Mouse (Mus musculus): Measurements from ENCODE around the gene Cubn. TPM values are rescaled to one million over a fixed set of nuclear protein-coding genes. Genes with fewer than 3 reads are reported as not detected.

The Cubn gene
- total RNA-seq (2015) (0.02 TPM in 1 of 2 replicates, not detected in the other), total RNA-seq (2017) (not detected in 2 replicates)

DNA sequence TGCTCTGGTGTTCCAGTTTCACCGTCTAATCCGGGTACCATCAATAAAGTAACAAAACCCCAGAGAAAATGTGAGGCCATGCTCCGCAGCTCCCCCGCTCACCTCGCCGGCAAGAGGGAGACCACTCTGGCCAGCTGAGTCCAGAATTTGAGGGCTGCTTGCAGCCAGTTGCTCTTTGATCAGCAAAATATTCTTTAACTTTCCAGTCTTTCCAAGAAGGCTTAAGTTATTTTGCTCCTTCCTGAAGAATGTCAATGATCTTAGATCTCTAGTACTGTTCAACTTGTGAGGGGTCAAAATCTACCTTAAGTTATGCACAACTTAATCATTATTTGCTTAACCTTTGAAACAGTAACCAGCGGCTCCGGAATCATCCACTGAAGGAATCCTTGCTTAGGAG, at the start of gene Cubn:
TSS of gene Cubn (minus strand) at position 80 of the 400 bp plus-strand sequence.
- ATAC-seq (ENCODE audit: poor library complexity, severe bottlenecking): no peak

DNA sequence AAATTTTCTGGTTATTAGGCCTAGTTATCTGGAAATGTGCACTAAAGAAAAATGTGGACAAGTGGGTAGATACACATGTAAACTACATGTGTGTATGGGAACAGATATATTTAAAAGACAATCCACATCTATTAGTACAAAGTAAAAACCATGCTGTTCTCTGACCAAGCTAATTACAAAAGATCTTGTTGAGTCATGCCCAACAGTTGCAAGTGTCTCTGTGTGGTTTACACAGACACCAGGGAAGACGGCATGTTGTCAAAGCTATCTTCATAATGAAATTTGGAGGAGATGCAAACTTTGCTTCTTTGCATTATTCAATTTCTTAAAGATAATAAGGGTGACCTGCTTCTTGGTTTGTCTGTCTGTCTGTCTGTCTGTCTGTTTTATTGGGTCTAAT, 48.2 kb upstream of the Cubn start:
- no peak for ATAC-seq (ENCODE audit: poor library complexity, severe bottlenecking)

DNA sequence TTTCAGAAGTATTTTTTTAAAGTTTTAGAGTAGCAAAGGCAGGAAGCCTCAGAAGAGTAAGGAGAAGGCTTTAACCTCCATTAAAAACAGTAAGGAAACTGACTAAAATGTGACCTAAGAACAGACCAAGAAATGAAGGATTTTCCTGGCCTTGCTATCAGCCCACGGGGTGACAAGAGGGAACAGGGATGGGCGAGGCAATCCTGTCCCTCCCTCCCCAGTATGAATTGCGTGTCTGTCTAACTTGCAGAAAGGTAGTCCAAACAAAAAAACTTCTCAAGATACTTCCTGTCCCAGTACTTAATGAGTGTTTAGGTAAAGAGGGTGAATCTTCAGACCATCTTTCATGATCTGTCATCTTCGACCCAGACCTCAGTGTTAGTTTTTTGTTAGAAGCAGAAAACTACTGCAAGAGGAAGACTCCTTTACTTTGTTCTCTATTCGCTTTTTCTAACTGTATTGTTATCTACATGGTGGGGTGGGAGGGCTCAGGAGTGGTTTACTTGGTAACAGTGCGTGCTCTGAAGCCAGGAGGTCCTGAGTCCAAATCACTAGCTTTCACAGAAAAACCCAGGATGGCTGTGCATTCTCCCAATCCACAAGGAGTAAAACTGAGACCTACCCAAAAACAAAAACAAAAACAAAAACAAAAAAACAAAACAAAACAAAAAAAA, 47.2 kb upstream of the Cubn start:
- ATAC-seq (ENCODE audit: poor library complexity, severe bottlenecking): peak; percentile 31; the same call in 1 of the 2 replicates

DNA sequence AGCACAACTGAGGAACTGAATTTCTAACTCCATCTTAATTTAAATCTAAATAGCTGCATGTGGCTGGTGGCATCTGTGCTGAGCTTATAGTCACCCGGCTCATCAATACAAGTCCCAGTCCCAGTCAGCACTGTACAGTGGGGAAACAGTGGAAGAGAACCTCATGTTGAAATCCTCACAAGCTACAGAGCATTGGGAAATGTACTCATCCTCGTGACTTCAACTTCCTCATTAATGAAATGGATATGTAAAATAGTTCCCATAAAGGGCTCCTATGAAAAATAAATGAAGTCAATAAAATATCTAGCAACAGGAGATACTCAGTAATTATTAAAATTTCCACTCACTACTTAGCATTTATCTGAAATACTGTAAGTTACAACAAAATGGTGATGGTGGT, 46.6 kb upstream of the Cubn start:
- peak; percentile 90 for ATAC-seq (ENCODE audit: poor library complexity, severe bottlenecking)

DNA sequence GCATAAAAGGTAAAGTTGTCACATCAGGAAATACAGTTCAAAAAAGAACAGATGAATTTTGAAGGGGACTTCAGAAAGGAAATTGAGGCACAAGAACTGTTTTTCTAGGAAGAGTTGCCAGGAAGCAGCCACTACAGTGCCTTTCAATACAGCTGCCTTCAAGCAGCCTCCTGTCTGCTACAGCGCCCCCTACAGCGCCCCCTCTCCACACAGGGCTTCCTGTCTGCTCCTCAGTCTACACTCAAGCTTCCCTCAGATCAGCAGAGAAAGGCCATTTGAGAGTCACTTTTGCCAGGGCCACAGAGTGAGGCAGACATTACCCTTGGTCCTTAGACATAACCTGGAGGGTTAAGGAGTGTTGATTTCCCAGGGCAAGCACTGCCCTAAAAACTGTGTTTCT, 46.1 kb upstream of the Cubn start:
- ATAC-seq (ENCODE audit: poor library complexity, severe bottlenecking): peak; percentile 67

DNA sequence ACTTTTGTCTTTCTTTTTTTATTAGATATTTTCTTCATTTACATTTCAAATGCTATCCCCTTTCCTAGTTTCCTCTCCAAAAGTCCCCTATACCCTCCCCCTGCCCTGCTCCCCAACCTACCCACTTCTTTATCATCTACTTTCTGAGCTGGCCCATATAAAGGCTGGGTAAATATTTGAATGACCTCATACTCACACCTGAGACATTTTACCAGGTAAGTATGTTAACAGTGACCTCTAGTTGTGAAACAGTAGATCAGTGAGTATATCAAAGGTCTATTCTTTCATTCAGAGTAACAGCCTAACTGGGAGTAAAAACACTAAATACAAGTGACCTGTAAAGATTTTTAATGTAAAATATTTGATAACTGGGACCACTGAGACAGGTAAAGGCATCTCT, 45.1 kb upstream of the Cubn start:
- ATAC-seq (ENCODE audit: poor library complexity, severe bottlenecking): no peak

DNA sequence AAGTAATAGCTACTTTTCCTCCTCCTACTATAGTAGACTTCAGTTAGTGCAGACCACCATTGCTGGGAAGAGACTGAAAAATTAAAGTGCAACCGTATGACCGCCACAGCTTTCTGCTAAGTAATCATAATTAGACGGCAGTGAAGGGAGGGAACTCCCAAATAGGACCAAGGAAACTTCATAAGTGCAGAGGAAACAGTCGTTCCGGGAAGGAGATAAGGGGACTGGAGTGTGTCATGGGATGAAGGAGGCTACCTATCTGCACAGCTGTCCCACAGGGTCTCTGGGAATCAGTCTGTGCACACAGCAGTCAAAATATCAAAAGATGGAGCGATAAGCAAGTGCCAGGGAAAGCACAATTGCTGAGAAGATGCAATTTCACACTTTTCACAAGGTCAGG, 39.0 kb upstream of the Cubn start:
- no peak for ATAC-seq (ENCODE audit: poor library complexity, severe bottlenecking)

DNA sequence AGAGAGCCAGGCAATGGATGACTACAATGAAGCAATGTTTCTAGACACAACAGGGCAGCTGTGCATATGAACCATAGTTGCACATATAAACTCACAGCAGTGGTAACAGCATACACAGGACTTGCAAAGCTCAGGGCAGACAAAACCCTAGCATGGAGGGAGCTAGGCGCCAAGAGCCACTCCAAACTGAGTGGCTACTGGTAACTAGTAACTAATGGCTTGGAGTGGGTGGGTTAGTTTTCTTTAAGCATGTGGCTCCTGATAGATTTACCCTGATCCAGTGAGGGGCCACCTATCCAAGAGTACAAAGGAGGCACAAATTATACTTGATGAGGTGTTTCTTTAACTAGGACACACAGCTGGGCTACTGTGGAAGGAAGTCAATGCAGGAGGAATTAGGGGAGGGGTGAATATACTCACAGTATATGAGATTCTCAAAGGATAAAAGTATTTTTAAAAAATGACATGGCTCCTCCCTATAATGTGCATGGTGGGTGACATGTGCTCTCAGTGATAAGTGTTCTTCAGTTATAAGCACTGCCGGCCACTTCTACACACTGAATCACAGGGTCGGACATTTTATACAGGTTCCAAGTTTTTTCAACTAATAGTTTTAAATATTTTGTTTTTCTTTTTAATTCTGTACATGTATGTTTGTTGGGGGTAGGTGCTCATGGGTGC, 37.8 kb upstream of the Cubn start:
- no peak for ATAC-seq (ENCODE audit: poor library complexity, severe bottlenecking)

DNA sequence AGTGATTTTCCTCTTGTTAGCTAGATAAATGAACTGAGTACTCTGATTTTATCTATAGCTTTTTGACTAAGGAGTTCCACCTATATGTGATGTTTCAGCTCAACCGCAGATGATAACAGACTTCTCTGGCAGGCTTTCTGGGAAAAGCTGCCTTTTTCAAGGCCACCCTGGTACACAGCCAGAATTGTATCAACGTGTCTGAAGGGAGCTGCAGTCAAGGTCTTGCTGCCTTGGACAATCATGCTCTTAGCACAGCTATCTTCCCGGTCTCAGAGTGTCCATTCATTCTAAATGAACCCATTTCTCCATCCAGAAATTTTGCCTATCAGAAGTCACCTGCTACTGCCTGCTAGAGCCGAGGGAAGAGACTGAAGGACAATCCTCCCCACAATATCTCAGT, 35.9 kb upstream of the Cubn start:
- ATAC-seq (ENCODE audit: poor library complexity, severe bottlenecking): no peak

DNA sequence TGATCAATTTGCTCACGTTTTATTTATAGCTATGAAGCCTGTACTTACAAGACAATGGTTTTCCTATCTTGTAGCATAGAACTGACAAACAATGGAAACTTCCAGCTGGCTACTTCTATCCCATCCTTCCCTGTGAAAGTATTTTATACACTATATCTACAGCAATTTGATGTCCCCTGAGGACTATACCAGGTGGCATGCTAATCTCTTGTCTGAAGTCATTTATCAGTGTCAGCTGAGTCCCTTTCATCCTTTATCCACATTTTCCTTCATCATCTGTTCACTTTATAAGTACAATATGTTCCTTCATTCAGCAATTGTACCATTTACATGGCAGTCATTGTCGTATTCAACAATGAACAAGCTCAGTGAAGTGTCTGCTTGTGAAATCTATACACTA, 35.5 kb upstream of the Cubn start:
- no peak for ATAC-seq (ENCODE audit: poor library complexity, severe bottlenecking)

DNA sequence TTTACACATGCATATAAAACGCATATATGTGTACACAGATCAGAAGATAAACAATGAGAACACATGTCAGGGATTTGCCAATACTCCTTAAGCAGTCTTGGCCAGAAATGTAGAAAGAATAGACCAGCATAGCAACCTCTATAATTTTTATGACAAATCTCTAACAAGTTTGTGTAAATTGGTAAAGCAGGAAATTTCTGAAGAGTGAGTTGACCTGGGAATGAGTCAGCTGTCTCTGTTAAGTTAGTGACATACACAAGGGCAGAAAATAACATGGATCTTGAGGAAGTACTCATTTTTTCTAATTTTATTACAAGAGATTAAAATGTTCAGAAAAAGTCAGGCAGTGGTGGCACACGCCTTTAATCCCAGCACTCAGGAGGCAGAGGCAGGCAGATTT, 34.6 kb upstream of the Cubn start:
- no peak for ATAC-seq (ENCODE audit: poor library complexity, severe bottlenecking)

DNA sequence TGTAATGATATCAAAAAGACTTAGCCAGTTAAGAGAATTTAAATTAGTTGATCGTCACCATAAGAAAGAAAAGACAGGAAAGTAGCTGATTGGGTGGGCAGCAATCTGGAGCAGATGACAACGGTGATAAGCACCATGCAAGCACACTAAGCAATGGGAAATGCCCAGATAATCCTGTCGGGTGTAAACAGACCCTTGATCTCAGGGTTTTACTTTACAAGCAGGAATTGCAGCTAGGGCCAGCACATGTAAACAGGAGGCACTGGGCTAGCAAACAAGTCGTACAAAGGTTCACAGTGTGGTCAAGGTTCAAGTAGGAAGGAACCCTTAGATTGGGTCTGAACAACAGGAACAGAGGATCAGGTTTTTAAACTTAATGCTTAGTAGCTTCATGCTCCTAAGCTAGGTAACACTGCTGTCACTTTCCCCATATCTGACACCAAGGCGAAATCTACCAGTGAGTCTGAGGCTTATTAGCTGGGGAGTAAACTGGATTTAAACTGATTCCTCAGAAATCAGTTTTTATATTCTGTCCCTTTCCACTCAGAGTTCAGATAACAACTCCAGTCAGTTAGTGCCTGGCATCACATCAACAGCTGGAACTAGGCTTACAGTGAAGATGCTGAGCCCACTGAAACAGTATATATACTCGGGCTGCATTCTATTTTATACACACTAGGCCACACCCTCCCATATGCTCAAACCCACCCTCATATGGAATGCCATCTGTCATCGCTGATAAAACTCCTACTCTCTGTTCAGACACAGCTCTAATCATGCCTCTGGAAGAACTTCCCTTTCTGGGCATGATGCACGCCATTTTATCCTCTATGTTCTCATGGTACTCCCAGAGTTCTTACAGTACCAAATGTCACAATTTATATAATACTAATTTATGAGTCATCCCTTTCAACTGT, 32.2 kb upstream of the Cubn start:
- ATAC-seq (ENCODE audit: poor library complexity, severe bottlenecking): no peak

DNA sequence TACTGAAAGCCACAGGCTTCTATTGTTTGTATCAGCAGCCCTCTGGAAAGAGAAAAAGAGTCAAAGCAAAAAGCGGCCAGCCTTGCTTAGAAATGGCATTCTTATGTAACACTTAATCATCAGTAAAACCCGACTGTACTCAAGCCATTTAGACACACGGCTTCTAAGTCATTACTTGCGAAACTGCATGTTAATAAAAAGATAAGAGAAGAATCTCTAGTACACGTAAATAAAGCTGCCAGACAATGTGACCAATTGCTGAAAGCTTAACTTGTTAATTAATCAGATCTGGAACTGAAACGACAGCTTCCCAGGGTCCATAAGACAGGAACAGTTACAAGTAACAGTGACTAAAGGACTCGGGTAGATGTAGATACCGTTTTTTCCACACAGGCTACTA, 30.5 kb upstream of the Cubn start:
- no peak for ATAC-seq (ENCODE audit: poor library complexity, severe bottlenecking)

DNA sequence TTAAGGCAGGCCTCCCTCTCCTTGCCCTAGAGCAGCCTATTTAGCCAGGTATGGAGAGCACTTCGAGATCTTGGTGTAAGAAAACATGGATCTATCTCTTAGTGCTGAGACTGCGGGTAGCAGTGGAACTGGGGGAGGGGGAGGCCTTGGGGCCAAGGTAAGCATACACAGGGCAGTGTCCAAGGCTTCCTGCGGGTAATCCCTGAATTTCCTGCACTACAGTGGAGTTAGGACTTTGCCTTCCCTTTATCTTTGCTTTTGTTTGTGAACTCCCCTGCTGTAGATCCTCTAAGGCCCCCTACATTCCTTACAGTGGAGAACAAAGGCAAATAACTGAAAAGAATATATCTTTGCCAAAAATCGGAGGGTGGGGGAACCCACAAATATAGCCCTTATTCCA, 23.3 kb upstream of the Cubn start:
- no peak for ATAC-seq (ENCODE audit: poor library complexity, severe bottlenecking)

DNA sequence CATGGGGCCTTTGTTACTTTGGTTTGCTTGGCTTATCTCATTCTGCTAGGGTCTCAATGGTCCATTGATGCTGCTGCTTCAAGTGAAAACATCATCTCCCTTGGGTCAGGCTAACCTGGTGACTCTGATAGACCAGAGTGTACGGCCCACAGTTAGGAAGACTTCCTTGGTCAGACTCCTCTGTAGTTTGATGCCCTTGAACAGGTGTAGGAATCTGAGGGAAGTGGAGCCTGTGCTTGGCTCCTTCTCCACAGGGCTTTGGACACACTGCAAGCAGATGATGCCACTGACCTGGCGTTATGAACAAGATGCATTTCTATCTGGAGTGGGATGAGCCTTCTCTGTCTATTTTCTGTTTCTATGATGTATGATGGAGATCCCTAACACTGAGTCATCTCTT, 11.1 kb upstream of the Cubn start:
- no peak for ATAC-seq (ENCODE audit: poor library complexity, severe bottlenecking)

DNA sequence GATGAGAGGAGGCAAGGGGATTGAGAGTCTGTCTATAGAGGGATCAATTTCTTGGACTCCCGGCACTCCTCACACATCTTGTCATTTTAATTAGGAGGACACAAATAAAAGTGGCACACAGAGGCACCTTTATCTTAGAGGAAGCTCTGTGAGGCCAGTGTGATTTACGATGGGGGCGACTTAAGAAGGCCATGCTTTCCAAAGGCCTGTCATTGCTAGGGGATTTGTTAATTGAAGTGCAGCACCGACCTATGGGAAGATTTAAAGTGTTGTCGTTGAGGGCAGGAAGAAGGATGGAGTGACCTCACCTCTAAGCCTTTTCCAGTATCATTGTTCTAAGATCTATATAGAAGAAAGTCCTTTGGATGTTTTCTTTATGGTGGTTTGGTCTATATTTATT, 9.9 kb upstream of the Cubn start:
- no peak for ATAC-seq (ENCODE audit: poor library complexity, severe bottlenecking)

DNA sequence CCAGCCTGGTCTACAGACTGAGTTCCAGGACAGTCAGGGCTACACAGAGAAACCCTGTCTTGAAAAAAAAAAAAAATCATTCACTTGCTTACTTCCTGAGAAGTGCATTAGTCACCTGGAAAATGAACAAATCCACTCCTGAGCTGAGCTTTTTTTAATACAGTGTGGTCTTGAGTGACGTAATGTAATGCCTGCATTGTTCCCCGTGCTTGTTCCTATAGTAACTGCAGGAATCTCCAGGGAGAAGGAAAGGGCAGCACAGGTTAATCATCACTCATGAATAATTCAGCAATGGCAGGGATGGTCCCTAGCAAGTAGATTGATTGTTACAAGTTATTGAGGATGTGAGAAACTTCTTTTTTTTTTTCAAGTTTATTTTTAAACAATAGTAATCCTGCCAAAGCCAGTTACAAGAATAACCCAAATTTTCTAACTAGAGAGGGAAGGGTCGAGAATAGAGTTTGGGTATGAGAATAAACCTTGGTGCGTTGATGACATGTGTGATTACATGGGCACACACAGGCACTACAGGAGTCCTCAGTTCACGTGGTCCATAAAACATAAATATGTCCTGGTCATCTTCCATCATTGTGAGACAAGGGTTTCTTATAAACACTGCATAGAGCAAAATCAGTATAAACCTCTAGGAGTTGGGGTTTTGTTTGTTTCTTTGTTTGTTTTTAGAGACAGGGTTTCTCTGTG, 8.8 kb upstream of the Cubn start:
- no peak for ATAC-seq (ENCODE audit: poor library complexity, severe bottlenecking)

DNA sequence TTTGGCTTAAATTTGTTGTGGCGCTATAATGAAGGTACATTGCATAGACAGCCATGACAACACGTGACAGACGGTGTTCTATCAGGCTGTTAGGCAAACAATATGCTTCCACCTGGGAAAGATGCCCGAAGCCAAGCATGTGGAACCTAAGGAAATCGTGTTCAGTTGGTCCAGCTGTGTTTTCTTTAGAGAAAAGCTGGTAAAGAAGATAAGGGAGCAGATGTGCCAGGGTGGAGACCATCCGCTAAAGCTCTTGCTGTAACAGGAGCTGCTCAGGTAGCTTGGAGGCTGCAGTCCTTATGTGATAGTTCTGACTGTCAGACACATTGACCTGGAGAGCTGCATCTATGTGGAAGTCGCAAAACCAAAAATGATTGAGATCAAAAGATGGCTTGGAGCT, 7.6 kb upstream of the Cubn start:
- no peak for ATAC-seq (ENCODE audit: poor library complexity, severe bottlenecking)

DNA sequence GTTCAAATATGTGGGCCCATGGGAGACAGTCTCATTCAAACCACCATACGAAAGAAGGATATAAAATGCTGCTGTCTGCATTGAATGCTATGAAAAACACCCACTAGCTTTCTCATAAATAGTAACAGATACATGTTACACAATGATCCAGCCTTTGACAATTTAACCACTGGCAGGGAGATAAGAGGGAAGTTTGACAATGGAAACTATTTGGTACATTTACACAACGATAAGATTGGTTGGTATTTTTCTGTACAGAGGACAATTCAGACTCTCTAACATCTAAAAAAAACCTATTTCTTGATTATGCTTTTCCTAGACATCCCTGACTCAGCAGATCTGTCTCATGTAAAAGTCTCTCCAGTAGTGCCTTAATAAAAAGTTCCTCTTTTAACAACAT, 4.5 kb upstream of the Cubn start:
- ATAC-seq (ENCODE audit: poor library complexity, severe bottlenecking): peak; percentile 63

DNA sequence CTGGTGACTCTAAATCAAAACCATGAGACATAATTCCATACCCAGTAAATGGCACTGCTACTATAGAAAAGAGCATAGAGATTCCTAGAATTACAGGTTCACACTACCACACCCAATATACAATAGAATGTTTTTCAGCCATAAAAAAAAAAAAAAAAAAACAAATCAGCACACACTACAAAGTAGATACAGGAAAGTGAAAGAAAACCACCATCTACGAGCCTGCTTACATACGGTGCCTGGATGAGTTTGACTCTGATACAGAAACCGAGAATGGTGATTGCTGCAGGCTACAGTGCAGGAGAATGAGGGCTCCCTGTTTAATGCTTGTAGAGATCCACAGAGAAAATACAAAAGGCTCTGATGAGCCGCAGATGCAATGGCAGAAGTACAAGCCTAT, 1.3 kb upstream of the Cubn start:
- no peak for ATAC-seq (ENCODE audit: poor library complexity, severe bottlenecking)

DNA sequence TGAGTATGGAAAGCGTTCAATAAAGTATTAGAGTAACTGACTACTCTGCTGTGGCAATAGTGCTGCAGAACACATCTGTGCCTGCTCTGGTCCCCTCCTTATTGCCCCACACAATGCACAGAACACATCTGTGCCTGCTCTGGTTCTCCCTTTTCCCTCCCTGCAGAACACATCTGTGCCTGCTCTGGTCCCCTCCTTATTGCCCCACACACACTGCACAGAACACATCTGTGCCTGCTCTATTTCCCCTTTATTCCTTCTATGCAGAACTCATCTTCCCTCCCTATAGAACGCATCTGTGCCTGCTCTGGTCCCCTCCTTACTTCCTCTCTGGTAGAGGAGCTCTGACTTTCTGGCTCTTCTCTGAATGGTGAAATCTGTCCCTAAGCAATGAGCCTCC, 1.1 kb downstream of the Cubn start:
- ATAC-seq (ENCODE audit: poor library complexity, severe bottlenecking): peak; percentile 86

Data from megakaryocyte, adult 5-6 weeks (primary cell).